Mouse (Mus musculus): ENCODE results near the gene Tomm7.

DNA sequence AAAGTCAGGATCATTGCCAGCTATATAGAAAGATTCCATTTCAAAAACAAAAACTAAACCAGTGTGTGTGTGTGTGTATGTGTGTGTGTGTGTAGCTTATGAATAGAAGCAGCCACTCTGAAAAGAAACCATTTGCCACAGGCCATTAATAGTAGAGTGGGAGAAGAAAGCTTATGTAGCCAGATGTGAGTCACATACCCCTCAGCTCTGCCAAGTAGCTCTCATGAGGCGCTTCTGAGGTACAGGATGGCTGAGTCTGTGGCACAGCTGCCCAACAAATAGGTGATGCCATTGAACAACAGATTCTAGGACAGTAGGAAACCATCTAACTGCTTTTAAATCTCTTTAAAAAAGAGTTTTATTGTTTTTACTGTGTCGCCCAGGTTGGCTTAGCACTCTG, 51.2 kb downstream of the Tomm7 start:
- TF ChIP-seq POLR2A (IDR thresholded peaks at IDR 0.05; ENCODE audit: borderline replicate concordance, control insufficient read depth, low read depth, low read length), result no peak
- TF ChIP-seq CTCF (IDR thresholded peaks at IDR 0.05; ENCODE audit: control insufficient read depth, insufficient read depth, low read length), result no peak
